Mouse (Mus musculus): ENCODE measurements around the gene Ism2. TPM values are rescaled to one million over a fixed set of nuclear protein-coding genes. Genes with fewer than 3 reads are reported as not detected.

Gene Ism2
- polyA plus RNA-seq (2016; fragmentation: Nextera tagmentation; extraction: Ambion mirVana) = 0.63 and 1.8 TPM in 2 replicates

DNA sequence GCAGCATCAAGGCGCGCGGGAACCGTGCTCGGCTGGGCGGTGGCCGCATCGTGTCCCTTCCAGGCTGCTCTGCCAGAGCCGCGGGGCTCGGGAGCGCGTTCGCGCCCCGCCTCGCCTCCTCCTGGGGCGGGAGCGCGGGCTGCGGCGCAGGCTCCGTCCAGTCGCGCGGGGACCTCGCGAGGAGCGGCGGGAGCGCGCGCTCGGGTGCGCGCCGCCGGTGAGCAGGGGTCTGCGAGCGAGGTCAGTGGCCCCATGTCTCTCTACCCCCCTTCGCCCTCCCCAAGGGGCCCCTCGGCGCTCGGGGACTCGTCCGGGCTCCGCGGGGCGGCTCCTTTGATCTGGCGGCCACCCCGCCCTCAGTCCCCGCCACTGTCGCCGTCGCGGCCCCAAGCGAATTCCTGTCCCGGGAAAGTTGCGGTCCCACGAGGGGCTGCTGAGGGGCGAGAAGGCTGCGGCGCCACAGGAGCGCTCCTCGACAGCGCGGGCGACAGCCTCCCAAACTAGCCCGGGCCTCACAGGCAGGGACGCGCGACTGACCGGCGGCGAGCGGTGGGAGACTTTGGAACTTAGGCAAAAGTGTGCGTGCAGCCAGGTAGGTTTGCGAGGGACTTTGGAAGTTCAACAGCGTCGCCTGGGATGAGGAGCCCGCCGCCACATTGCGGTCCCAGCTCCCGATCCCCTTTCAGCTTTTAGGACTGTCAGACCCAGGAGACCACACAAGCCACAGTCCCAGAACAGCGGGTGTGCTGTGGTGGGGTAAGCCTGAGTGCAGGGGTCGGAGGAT is at the start of gene Ism2:
Ism2 (minus strand) TSS at position 49 of the 784 bp plus-strand sequence.
- Histone ChIP-seq H3K36me3 (replicated peaks) (no peaks in the 10 kb centered on the region), H3K4me1 (peaks cover 18% of the 10 kb centered on the region), H3K27me3 (ENCODE audit: poor library complexity, severe bottlenecking) (peaks cover 46% of the 10 kb centered on the region), H3K9me3 (no peaks in the 10 kb centered on the region), H3K27ac (peak within 1 kb of the TSS; percentile 86), H3K4me3 (peak within 1 kb of the TSS; percentile 67)
- WGBS = under 1% methylated on average over 72 of the region's 86 CpGs
- peak; percentile 47 for DNase-seq (ENCODE audit: extremely low spot score, low spot score)

DNA sequence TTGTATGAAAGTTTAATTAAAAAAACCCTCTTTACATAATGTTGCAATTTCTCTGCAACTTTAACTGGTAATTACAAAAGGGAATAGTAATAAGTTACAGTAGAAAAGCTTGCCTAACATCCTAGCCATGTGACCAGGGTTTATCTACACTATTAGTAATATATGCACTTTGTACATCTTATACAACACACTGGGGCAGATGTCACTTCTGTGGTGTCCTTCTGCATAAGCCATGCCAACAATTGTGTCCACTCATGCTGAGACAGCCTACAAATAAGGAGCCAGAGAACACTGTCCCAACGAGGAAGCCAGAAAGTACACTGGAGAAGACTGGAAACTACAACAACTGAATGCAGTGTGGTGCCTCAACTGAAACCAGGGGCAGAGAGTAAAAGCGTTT is 48.5 kb upstream of the Ism2 start:
- Histone ChIP-seq H3K36me3 (replicated peaks) (peaks cover 18% of the 10 kb centered on the region), H3K27me3 (ENCODE audit: poor library complexity, severe bottlenecking) (no peaks in the 10 kb centered on the region), H3K4me3 (no peak overlapping the region), H3K4me1 (no peaks in the 10 kb centered on the region), H3K9me3 (no peaks in the 10 kb centered on the region), H3K27ac (no peak overlapping the region)
- DNase-seq (ENCODE audit: extremely low spot score, low spot score) = no peak
- WGBS = 90% methylated on average over 2 of the region's 2 CpGs

DNA sequence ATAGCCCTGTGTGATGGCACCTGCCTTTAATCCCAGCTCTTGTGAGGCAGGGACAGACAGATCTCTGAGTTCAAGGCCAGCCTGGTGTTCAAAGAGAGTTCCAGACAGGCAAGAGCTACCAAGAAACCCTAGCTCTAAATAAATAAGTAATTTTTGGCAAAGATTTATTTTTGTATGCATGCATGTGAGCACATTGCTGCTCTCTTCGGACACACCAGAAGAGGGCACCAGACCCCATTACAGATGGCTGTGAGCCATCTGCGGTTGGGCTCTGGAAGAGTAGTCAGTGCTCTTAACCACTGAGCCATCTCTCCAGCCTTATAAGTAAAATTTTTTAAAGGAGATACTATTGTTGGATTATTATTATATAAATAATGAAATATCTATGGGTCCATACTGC is 48.0 kb upstream of the Ism2 start:
- H3K4me1 ChIP-seq = no peaks in the 10 kb centered on the region
- DNase-seq (ENCODE audit: extremely low spot score, low spot score) = no peak
- H3K9me3 ChIP-seq = no peaks in the 10 kb centered on the region
- no peak overlapping the region for H3K4me3 ChIP-seq
- 88% methylated on average over 2 of the region's 2 CpGs for WGBS
- H3K27ac ChIP-seq = no peak overlapping the region
- H3K36me3 ChIP-seq (replicated peaks) = peaks cover 18% of the 10 kb centered on the region
- no peaks in the 10 kb centered on the region for H3K27me3 ChIP-seq (ENCODE audit: poor library complexity, severe bottlenecking)

DNA sequence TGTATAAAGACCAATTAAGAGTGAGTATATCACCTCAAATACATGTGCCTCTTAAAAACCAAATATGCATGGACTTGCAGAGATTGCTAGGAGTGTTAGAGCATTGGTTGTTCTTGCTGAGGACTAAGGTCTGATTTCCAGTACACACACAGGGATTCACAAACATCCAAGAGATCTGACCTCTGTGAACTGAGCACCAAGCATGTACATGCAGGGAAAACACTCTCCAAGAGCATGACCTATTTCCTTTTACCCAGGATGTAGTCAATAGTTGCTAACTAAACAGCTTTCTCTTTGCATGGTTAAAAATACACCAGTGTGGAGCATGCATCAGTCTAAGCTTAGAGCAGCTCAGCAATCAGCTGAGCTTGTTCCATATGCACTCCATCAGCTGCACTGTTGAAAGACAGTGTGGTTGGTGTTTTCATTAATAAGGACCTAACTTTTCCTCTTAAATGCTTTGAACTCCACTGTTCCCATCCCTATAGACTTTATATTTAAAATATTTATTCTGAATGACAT is 43.6 kb upstream of the Ism2 start:
- Histone ChIP-seq H3K9me3 (no peaks in the 10 kb centered on the region), H3K36me3 (replicated peaks) (peaks cover 35% of the 10 kb centered on the region), H3K4me3 (no peak overlapping the region), H3K4me1 (no peaks in the 10 kb centered on the region), H3K27me3 (ENCODE audit: poor library complexity, severe bottlenecking) (no peaks in the 10 kb centered on the region), H3K27ac (no peak overlapping the region)
- no peak for DNase-seq (ENCODE audit: extremely low spot score, low spot score)

DNA sequence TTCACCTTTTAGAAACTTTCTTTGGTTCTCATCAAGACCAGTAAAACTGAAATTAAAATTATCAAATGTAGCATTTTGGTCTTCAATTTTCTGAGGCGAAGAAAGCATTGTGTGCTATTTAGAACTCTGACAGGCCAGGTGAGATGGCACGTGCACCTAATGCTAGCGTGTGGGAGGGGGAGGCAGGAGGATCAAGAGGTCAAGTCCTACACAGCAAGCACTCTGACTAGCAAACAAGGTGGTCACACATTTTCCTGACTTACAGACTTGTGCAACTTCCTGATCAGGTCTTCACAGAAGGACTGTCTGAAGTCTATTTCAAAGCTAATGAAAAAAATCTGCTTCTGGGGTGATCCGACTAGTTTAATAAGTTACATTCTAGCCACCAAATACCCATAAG is 38.6 kb upstream of the Ism2 start:
- DNase-seq (ENCODE audit: extremely low spot score, low spot score) = no peak
- WGBS = 88% methylated on average over 4 of the region's 4 CpGs

DNA sequence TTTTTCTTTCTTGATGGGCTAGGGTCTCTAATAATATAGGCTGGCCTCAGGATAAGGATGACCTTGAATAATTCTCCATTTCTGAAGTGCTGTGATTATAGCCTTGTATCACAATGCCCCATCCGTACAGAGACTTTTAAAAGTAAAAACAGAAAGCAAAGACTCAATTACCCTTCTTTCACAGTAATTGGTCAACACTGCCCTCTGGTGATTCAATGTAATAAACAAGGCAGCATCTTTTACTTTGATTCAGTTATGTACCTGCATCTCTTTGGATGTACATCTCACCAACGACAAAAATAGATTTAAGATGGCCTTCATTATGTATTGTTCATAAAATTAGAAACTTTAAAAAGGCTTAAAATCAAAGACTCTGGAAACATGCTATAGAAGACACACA is 35.4 kb upstream of the Ism2 start:
- peaks cover 4% of the 10 kb centered on the region for H3K36me3 ChIP-seq (replicated peaks)
- peaks cover 28% of the 10 kb centered on the region for H3K4me1 ChIP-seq
- DNase-seq (ENCODE audit: extremely low spot score, low spot score) = no peak
- H3K27ac ChIP-seq = no peak overlapping the region
- peaks cover 15% of the 10 kb centered on the region for H3K27me3 ChIP-seq (ENCODE audit: poor library complexity, severe bottlenecking)
- no peaks in the 10 kb centered on the region for H3K9me3 ChIP-seq
- WGBS = 54% methylated on average over 2 of the region's 2 CpGs
- H3K4me3 ChIP-seq = no peak overlapping the region

More for the DNA sequence above, 38.6 kb upstream of the Ism2 start:
- peaks cover 17% of the 10 kb centered on the region for H3K36me3 ChIP-seq (replicated peaks)
- no peaks in the 10 kb centered on the region for H3K9me3 ChIP-seq
- no peaks in the 10 kb centered on the region for H3K27me3 ChIP-seq (ENCODE audit: poor library complexity, severe bottlenecking)
- H3K27ac ChIP-seq = no peak overlapping the region
- H3K4me3 ChIP-seq = no peak overlapping the region
- no peaks in the 10 kb centered on the region for H3K4me1 ChIP-seq

DNA sequence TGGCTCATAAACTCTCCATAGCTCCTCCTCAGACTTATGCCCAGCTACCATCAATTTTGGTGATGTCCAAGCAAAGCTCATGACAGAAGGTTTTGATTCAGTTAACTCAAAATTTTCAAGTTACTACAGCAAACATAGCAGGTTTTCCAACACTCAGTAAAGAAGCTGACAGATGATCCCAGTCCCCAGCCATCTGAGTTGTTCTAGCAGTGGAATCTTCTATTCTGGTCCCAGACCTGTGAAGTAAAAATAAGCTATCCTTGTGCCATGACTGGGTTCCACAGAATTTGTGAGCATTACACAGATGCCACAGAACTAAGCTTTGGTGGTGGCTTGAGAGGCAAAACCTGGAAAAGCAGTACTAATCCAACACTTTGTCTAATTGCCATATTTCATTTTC is 34.3 kb upstream of the Ism2 start:
- DNase-seq (ENCODE audit: extremely low spot score, low spot score) = no peak
- no peaks in the 10 kb centered on the region for H3K9me3 ChIP-seq
- no peak overlapping the region for H3K4me3 ChIP-seq
- H3K27ac ChIP-seq = no peak overlapping the region
- H3K36me3 ChIP-seq (replicated peaks) = no peaks in the 10 kb centered on the region
- H3K4me1 ChIP-seq = peaks cover 36% of the 10 kb centered on the region
- peaks cover 26% of the 10 kb centered on the region for H3K27me3 ChIP-seq (ENCODE audit: poor library complexity, severe bottlenecking)

DNA sequence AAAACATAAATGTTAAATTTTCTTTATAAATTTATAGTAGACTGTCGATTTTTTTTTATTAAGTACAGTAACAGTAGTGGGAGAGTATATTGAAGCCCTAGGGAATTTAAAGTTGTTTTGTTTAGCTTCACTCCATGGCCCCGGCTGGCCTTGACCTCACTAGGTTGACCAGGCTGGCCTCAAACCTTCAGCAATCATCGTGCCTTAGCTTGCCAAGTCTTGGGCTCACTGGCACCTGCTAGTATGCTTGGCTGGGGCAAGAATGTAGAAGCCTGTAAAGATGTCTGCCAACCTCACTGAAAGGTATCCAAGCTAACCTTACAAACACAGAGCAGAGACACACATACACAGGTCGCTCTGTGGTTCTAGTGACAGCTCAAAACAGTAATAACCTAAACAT is 33.0 kb upstream of the Ism2 start:
- WGBS = 88% methylated on average over 4 of the region's 4 CpGs
- Histone ChIP-seq H3K36me3 (replicated peaks) (no peaks in the 10 kb centered on the region), H3K27me3 (ENCODE audit: poor library complexity, severe bottlenecking) (peaks cover 31% of the 10 kb centered on the region), H3K4me3 (no peak overlapping the region), H3K4me1 (peaks cover 49% of the 10 kb centered on the region), H3K9me3 (no peaks in the 10 kb centered on the region), H3K27ac (no peak overlapping the region)
- no peak for DNase-seq (ENCODE audit: extremely low spot score, low spot score)

DNA sequence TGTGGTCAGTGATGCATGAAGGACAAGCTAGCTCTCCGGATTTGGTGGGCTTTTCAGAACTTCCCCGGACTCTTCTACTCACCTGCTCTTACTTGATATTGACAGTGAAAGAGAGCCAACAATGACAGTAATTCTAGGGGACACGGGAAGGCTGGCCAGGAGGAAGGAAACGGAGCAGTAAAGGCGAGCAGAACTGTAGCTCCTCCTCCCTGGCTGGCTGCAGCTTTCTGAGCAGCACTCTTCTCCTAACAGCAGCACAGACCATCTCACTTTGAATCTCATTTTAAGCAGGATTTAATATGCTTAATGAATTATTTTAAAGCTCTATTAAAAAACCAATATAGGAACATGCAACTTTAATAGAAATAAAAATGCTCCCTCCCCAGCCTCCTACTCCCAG is 32.4 kb upstream of the Ism2 start:
- Histone ChIP-seq H3K27ac (no peak overlapping the region), H3K36me3 (replicated peaks) (no peaks in the 10 kb centered on the region), H3K4me3 (no peak overlapping the region), H3K27me3 (ENCODE audit: poor library complexity, severe bottlenecking) (peaks cover 31% of the 10 kb centered on the region), H3K9me3 (no peaks in the 10 kb centered on the region), H3K4me1 (peaks cover 55% of the 10 kb centered on the region)
- no peak for DNase-seq (ENCODE audit: extremely low spot score, low spot score)
- WGBS = 47% methylated on average over 5 of the region's 5 CpGs

DNA sequence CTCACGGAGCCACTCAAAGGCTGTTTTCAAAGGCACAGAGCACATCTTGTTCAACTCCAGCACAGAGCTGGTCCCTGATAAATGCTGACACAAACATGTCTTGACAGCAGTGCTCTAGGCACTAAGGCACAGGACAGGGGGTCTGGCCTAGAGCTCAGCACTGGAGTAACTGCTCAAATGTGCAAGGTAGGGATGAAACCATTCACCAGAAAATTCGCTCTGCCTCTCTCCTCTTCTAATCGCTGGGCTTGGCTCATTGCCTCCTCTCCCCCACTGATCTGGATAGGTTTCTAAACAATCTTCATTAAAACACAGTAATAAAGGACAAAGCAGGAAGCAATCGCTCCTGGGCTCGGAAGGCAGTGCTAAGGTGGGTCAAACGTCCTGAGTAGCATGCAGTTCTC is 31.6 kb upstream of the Ism2 start:
- DNase-seq (ENCODE audit: extremely low spot score, low spot score) = no peak
- no peaks in the 10 kb centered on the region for H3K36me3 ChIP-seq (replicated peaks)
- no peak overlapping the region for H3K27ac ChIP-seq
- peaks cover 35% of the 10 kb centered on the region for H3K27me3 ChIP-seq (ENCODE audit: poor library complexity, severe bottlenecking)
- no peak overlapping the region for H3K4me3 ChIP-seq
- WGBS = 53% methylated on average over 6 of the region's 6 CpGs
- H3K4me1 ChIP-seq = peaks cover 63% of the 10 kb centered on the region
- no peaks in the 10 kb centered on the region for H3K9me3 ChIP-seq

DNA sequence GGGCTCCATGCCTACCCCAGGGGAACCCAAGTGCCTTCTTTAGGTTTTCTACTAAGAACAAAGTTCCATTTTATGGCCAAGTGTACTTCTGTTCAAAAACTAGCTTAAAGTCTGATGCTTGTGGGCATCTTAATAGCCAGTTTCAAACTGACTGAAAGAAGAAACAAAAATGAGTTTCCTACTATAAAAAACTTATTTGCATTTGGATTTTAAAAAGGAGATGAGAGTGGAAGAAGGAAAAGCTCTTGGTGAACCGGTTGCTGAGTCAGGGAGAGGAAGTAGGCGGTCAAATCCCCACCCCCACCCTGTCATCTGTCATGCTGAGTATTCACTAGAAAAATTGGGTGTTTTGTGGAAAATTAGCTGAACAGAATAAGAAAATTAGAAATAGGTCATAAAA is 30.7 kb upstream of the Ism2 start:
- no peak for DNase-seq (ENCODE audit: extremely low spot score, low spot score)
- Histone ChIP-seq H3K9me3 (no peaks in the 10 kb centered on the region), H3K27me3 (ENCODE audit: poor library complexity, severe bottlenecking) (peaks cover 44% of the 10 kb centered on the region), H3K27ac (no peak overlapping the region), H3K36me3 (replicated peaks) (no peaks in the 10 kb centered on the region), H3K4me3 (no peak overlapping the region), H3K4me1 (peaks cover 69% of the 10 kb centered on the region)
- WGBS = 62% methylated on average over 2 of the region's 2 CpGs

DNA sequence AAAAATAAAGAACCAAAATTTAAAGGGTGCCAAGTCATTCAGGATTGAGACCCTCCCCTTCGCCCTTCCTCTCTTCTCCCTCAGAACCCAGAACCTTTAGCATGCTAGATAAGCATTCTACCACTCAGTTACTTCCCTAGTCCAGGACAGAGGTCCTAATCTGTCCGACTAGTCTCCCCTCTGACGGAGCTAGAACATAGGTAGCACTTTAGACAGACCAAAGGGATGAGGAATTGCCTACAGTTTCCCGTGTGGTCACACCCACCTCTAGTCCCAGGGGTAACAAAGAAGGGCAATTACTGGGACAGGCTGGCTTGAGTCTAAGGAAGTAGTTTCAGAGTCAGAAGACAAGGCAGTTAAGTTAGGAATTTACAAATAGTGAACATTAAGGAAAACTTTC is 28.5 kb upstream of the Ism2 start:
- Histone ChIP-seq H3K9me3 (no peaks in the 10 kb centered on the region), H3K4me3 (no peak overlapping the region; the same call in 1 of the 2 replicates), H3K27ac (no peak overlapping the region), H3K27me3 (ENCODE audit: poor library complexity, severe bottlenecking) (peaks cover 61% of the 10 kb centered on the region), H3K36me3 (replicated peaks) (no peaks in the 10 kb centered on the region), H3K4me1 (peaks cover 69% of the 10 kb centered on the region)
- 17% methylated on average over 4 of the region's 4 CpGs for WGBS
- no peak for DNase-seq (ENCODE audit: extremely low spot score, low spot score)

DNA sequence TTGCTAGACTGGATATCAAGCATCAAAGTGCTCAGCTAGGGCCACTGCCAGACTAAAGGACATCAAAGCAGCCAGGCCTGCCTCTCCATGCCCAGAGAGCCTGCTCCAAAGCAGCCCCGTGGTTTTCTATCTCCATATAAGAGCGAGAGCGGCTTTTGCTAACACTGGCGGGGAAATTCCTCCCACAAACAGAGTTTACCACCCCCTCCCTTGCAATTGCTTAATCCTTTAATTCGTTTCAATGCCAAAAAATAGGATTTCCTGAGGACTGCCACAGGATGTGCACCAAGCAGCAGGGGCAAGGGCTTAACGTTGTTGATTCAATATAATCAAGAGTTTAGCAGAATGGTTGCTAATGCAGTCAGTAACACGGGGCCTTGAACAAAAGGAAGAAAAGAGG is 28.1 kb upstream of the Ism2 start:
- Histone ChIP-seq H3K27ac (0 out of 2 replicates have a peak overlapping the region, but pooled peaks have one; percentile 8), H3K36me3 (replicated peaks) (no peaks in the 10 kb centered on the region), H3K27me3 (ENCODE audit: poor library complexity, severe bottlenecking) (peaks cover 61% of the 10 kb centered on the region), H3K4me3 (no peak overlapping the region; the same call in 1 of the 2 replicates), H3K4me1 (peaks cover 68% of the 10 kb centered on the region), H3K9me3 (no peaks in the 10 kb centered on the region)
- peak; percentile 44 for DNase-seq (ENCODE audit: extremely low spot score, low spot score)
- WGBS = 8% methylated on average over 7 of the region's 7 CpGs

All from forebrain, embryonic 10.5 days (tissue).